Mouse (Mus musculus) heart, embryonic 12.5 days (tissue): ENCODE data around the gene Slc35e3. TPM values are rescaled to one million over a fixed set of nuclear protein-coding genes. Genes with fewer than 3 reads are reported as not detected.
"Not testable (repeated sequence)": the region's sequence is repeated elsewhere in the genome, so short reads cannot be mapped to it uniquely, and the experiment has no call there.

Experiments
- ATAC-seq: fragments of 200-750 bp; cut with Nextera tagmentation; 2 replicates; pipeline ENCODE4 v1.8.0; 2017; ENCODE audit warnings: moderate TSS enrichment, moderate library complexity; ENCODE audit not compliant: insufficient number of reproducible peaks, low FRiP score
- H3K27ac ChIP-seq: fragments of 300-500 bp; sonication (generic); 2 replicates; pipeline ENCODE4 v1.5.1; 2016; ENCODE audit warnings: mild to moderate bottlenecking, moderate library complexity; ENCODE audit not compliant: poor library complexity, severe bottlenecking
- H3K27me3 ChIP-seq: fragments of 300-500 bp; sonication (generic); replicated peaks from 2 replicates; pipeline ENCODE4 v1.6.1; 2016; ENCODE audit warnings: mild to moderate bottlenecking, moderate library complexity
- H3K36me3 ChIP-seq: fragments of 300-500 bp; sonication (generic); 2 replicates; pipeline ENCODE4 v1.6.1; 2016; ENCODE audit warnings: mild to moderate bottlenecking, moderate library complexity
- H3K4me1 ChIP-seq: fragments of 300-500 bp; sonication (generic); replicated peaks from 2 replicates; pipeline ENCODE4 v1.6.1; 2016; ENCODE audit warnings: mild to moderate bottlenecking
- H3K4me2 ChIP-seq: fragments of 300-500 bp; sonication (generic); 2 replicates; pipeline ENCODE4 v1.6.1; 2016; ENCODE audit warnings: mild to moderate bottlenecking, moderate library complexity
- H3K4me3 ChIP-seq: fragments of 300-500 bp; sonication (generic); 2 replicates; pipeline ENCODE4 v1.5.1; 2016; ENCODE audit warnings: mild to moderate bottlenecking
- H3K9ac ChIP-seq: fragments of 300-500 bp; sonication (generic); 2 replicates; pipeline ENCODE4 v1.6.1; 2016; ENCODE audit warnings: mild to moderate bottlenecking, moderate library complexity
- H3K9me3 ChIP-seq: fragments of 300-500 bp; sonication (generic); replicated peaks from 2 replicates; pipeline ENCODE4 v1.6.1; 2016; ENCODE audit warnings: mild to moderate bottlenecking, moderate library complexity
- WGBS: fragments of 180-500 bp; shearing (Covaris S2); methylation state at CpG from one replicate; pipeline ENCODE4 v1.1.7; 2016; 5-methylcytosine and 5-hydroxymethylcytosine counted together
- polyA plus RNA-seq: library from polyadenylated mRNA; unstranded; fragments of >200 nt; fragmentation: Nextera tagmentation; extraction: Ambion mirVana; gene quantifications from 2 replicates; pipeline ENCODE4 v1.2.1, GENCODE M21; 2016

Gene Slc35e3
- polyA plus RNA-seq, 1 experiment from 2014 or later = 13.0 TPM

- Histone ChIP-seq H3K4me2 (peak overlapping the region; percentile 76), H3K9ac (peak overlapping the region; percentile 61), H3K4me1 (peaks cover 27% of the 10 kb centered on the region), H3K4me3 (peak overlapping the region; percentile 58), H3K36me3 (peaks cover 20% of the 10 kb centered on the region)
- ATAC-seq = peak; percentile 22
- H3K9me3 ChIP-seq, H3K27ac ChIP-seq, H3K27me3 ChIP-seq: not testable (repeated sequence)
- under 1% methylated on average over 21 of the region's 46 CpGs for WGBS
Measured at GRCm38 (mm10) chr10:117745570-117746296, 432 bp downstream of the Slc35e3 start.

DNA sequence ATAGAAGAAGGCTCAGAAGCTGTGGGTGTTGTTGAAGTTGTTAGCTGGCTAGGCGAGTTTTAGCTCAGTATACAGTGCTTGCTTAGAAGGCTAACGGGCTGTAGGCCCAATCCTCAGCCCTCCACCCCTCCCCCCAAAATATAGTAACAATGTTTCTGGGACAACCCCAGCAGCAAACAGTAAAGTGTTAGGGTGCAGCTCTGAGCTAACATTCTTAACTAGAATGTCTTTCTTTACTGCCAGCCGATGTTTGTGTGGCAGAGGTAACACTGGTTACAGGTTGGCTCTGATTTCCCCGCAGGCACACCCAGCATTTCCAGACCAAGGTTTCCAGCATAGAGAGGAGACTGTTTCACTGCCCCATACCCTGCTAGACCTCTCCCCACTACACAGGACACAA, 2.2 kb downstream of the Slc35e3 start:
- H3K27me3 ChIP-seq = no peaks in the 10 kb centered on the region
- peak overlapping the region; percentile 7; the same call in 1 of the 2 replicates for H3K27ac ChIP-seq
- H3K4me1 ChIP-seq = peaks cover 27% of the 10 kb centered on the region
- WGBS = 73% methylated on average over 4 of the region's 4 CpGs
- peaks cover 20% of the 10 kb centered on the region for H3K36me3 ChIP-seq
- H3K4me2 ChIP-seq = peak overlapping the region; percentile 76
- no peak for ATAC-seq
- no peak overlapping the region for H3K9ac ChIP-seq
- H3K4me3 ChIP-seq = no peak overlapping the region
- no peaks in the 10 kb centered on the region for H3K9me3 ChIP-seq

DNA sequence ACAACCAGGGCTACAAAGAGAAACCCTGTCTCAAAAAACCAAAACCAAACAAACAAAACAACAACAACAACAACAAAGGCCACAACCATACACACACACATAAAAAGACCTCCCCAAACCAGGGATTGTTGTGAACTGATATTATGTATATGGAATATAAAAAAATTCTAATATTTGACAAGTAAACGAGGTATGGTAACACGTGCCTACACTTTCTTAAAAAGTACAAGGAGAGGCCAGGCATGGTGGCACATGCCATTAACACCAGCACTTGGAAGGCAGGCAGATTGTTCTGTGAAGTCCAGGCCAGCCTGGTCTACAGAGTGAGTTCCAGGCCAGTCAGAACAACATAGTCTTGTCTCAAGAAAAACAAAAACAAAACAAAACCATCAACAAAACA, 3.0 kb downstream of the Slc35e3 start:
- Histone ChIP-seq H3K9me3 (no peaks in the 10 kb centered on the region), H3K4me1 (peaks cover 30% of the 10 kb centered on the region), H3K4me3 (no peak overlapping the region), H3K27ac (no peak overlapping the region), H3K27me3 (no peaks in the 10 kb centered on the region), H3K36me3 (peaks cover 23% of the 10 kb centered on the region), H3K4me2 (no peak overlapping the region), H3K9ac (no peak overlapping the region)
- ATAC-seq = no peak
- WGBS = 75% methylated on average over 2 of the region's 2 CpGs

DNA sequence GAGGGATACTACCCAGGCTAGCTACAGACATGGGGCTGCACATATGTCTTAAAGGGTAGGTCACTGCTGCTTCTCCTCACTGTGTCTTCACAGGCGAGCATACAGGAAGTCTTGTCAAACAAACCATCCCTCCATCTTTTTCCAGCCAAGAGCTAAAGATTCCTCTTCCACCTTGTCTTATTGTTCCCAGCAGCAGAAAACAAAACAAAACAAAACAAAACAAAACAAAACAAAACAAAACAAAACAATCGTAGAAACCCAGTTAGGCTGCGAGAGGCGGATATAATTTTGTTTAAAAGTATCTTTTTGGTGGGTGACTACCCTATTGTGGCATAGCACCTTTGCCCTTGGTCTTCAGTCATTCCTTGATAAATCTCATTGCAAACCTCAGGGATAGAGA, 3.5 kb downstream of the Slc35e3 start:
- no peak for ATAC-seq
- H3K4me1 ChIP-seq = peaks cover 30% of the 10 kb centered on the region
- H3K4me2 ChIP-seq = no peak overlapping the region
- H3K27ac ChIP-seq = no peak overlapping the region
- WGBS = 85% methylated on average over 4 of the region's 4 CpGs
- no peak overlapping the region for H3K9ac ChIP-seq
- H3K4me3 ChIP-seq = no peak overlapping the region
- H3K27me3 ChIP-seq = no peaks in the 10 kb centered on the region
- H3K9me3 ChIP-seq = no peaks in the 10 kb centered on the region
- H3K36me3 ChIP-seq = peaks cover 28% of the 10 kb centered on the region

GRCm38 (mm10) chr10:117741698-117742475, 4.3 kb downstream of the Slc35e3 start:
- Histone ChIP-seq H3K36me3 (peaks cover 34% of the 10 kb centered on the region), H3K27me3 (no peaks in the 10 kb centered on the region), H3K9me3 (no peaks in the 10 kb centered on the region), H3K9ac (no peak overlapping the region), H3K27ac (no peak overlapping the region; the same call in 1 of the 2 replicates), H3K4me3 (no peak overlapping the region), H3K4me2 (no peak overlapping the region), H3K4me1 (peaks cover 30% of the 10 kb centered on the region)
- WGBS = 74% methylated on average over 15 of the region's 15 CpGs
- ATAC-seq = no peak

- no peak overlapping the region for H3K4me3 ChIP-seq
- H3K9ac ChIP-seq = no peak overlapping the region
- WGBS = 80% methylated on average over 9 of the region's 9 CpGs
- ATAC-seq = no peak
- H3K27ac ChIP-seq = no peak overlapping the region
- H3K9me3 ChIP-seq = no peaks in the 10 kb centered on the region
- peaks cover 30% of the 10 kb centered on the region for H3K4me1 ChIP-seq
- H3K36me3 ChIP-seq = peaks cover 44% of the 10 kb centered on the region
- H3K4me2 ChIP-seq = no peak overlapping the region
- H3K27me3 ChIP-seq = no peaks in the 10 kb centered on the region
Measured at GRCm38 (mm10) chr10:117740921-117741320, 5.2 kb downstream of the Slc35e3 start.

- no peak overlapping the region for H3K27ac ChIP-seq
- H3K27me3 ChIP-seq = no peaks in the 10 kb centered on the region
- H3K4me2 ChIP-seq = no peak overlapping the region
- peaks cover 44% of the 10 kb centered on the region for H3K36me3 ChIP-seq
- peaks cover 28% of the 10 kb centered on the region for H3K4me1 ChIP-seq
- H3K4me3 ChIP-seq = no peak overlapping the region
- no peak overlapping the region for H3K9ac ChIP-seq
- no peak for ATAC-seq
- H3K9me3 ChIP-seq = no peaks in the 10 kb centered on the region
- 93% methylated on average over 10 of the region's 10 CpGs for WGBS
Measured at GRCm38 (mm10) chr10:117740171-117740570, 6.0 kb downstream of the Slc35e3 start.

GRCm38 (mm10) chr10:117739648-117739948, 6.6 kb downstream of the Slc35e3 start:
- no peak for ATAC-seq
- peaks cover 44% of the 10 kb centered on the region for H3K36me3 ChIP-seq
- 89% methylated on average over 6 of the region's 6 CpGs for WGBS

GRCm38 (mm10) chr10:117738928-117739647, 7.1 kb downstream of the Slc35e3 start:
- Histone ChIP-seq H3K4me1 (peaks cover 20% of the 10 kb centered on the region), H3K27ac (no peak overlapping the region), H3K36me3 (peaks cover 44% of the 10 kb centered on the region), H3K4me3 (no peak overlapping the region), H3K9me3 (no peaks in the 10 kb centered on the region), H3K4me2 (no peak overlapping the region), H3K9ac (0 out of 2 replicates have a peak overlapping the region, but pooled peaks have one; percentile 10), H3K27me3 (no peaks in the 10 kb centered on the region)
- WGBS = 90% methylated on average over 15 of the region's 15 CpGs
- no peak for ATAC-seq

More at GRCm38 (mm10) chr10:117739648-117739948, 6.6 kb downstream of the Slc35e3 start:
- no peak overlapping the region for H3K4me3 ChIP-seq
- no peak overlapping the region for H3K4me2 ChIP-seq
- no peaks in the 10 kb centered on the region for H3K27me3 ChIP-seq
- H3K27ac ChIP-seq = no peak overlapping the region
- H3K9me3 ChIP-seq = no peaks in the 10 kb centered on the region
- no peak overlapping the region for H3K9ac ChIP-seq
- H3K4me1 ChIP-seq = peaks cover 25% of the 10 kb centered on the region

- Histone ChIP-seq H3K9me3 (no peaks in the 10 kb centered on the region), H3K9ac (0 out of 2 replicates have a peak overlapping the region, but pooled peaks have one; percentile 10)
Measured at GRCm38 (mm10) chr10:117738140-117738921, 7.8 kb downstream of the Slc35e3 start.

More at GRCm38 (mm10) chr10:117738140-117738921, 7.8 kb downstream of the Slc35e3 start:
- Histone ChIP-seq H3K4me3 (no peak overlapping the region), H3K36me3 (peaks cover 44% of the 10 kb centered on the region), H3K4me2 (no peak overlapping the region), H3K27me3 (no peaks in the 10 kb centered on the region), H3K4me1 (peaks cover 17% of the 10 kb centered on the region), H3K27ac (no peak overlapping the region)
- WGBS = 78% methylated on average over 13 of the region's 13 CpGs
- no peak for ATAC-seq
